Mouse (Mus musculus) megakaryocyte progenitor cell, adult 5-6 weeks (primary cell): ENCODE results near the gene Lsm10. TPM values are rescaled to one million over a fixed set of nuclear protein-coding genes. Genes with fewer than 3 reads are reported as not detected.
A peak's percentile ranks its signal among the peaks of the same experiment; 100 is the strongest.
"Not testable (repeated sequence)": the region's sequence is repeated elsewhere in the genome, so short reads cannot be mapped to it uniquely, and the experiment has no call there.

ENCODE experiments used
- ATAC-seq: replicated peaks from 2 replicates; pipeline ENCODE4 v1.8.0; 2016; ENCODE audit warnings: mild to moderate bottlenecking, moderate TSS enrichment, inconsistent platforms; ENCODE audit not compliant: poor library complexity
- total RNA-seq, 2 experiments: library from RNA; stranded (forward) in 1 of 2; stranded (reverse) in 1 of 2; fragments of 157-497, 149-512 nt in 1 of 2; fragments of 200-1000 nt in 1 of 2; gene quantifications; 2 replicates each; pipeline versions ENCODE4 v1.2.3 to v1.2.4; 2015 to 2017

Gene Lsm10
- total RNA-seq, 2 experiments from 2014 or later = 15.9 to 25.1 TPM

DNA sequence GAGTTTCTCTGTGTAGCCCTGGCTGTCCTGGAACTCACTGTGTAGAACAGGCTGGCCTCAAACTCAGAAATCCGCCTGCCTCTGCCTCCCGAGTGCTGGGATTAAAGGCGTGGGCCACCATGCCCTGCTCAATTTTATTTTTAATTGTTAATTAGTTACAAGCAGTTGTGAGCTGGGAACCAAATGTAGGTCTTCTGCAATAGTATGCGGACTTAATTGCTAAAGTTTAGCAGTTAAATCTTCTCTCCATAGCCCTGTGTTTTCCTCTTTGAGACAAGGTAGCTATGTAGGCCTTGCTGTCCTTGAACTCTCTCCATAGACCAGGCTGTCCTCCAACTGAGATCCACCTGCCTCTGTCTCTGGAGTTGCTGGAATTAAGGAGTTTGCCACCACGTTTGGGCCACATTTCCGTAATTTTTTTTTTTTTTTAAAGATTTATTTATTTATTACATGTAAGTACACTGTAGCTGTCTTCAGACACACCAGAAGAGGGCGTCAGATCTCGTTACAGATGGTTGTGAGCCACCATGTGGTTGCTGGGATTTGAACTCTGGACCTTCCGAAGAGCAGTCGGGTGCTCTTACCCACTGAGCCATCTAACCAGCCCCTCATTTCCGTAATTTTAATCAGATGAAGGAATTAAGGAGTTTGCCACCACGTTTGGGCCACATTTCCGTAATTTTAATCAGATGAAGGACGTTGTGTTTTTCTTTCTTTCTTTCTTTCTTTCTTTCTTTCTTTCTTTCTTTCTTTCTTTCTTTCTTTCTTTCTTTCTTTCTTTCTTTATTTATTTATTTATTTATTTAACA is 597 bp upstream of the Lsm10 start:
- not testable (repeated sequence) for ATAC-seq

GRCm38 (mm10) chr4:126097711-126098253 is 1.4 kb downstream of the Lsm10 start:
- ATAC-seq = no peak

- ATAC-seq = peak; percentile 17; the same call in 1 of the 2 replicates
These were observed 2.9 kb downstream of the Lsm10 start for GRCm38 (mm10) chr4:126099365-126099764.

GRCm38 (mm10) chr4:126100764-126101163 is 4.3 kb downstream of the Lsm10 start:
- no peak for ATAC-seq

DNA sequence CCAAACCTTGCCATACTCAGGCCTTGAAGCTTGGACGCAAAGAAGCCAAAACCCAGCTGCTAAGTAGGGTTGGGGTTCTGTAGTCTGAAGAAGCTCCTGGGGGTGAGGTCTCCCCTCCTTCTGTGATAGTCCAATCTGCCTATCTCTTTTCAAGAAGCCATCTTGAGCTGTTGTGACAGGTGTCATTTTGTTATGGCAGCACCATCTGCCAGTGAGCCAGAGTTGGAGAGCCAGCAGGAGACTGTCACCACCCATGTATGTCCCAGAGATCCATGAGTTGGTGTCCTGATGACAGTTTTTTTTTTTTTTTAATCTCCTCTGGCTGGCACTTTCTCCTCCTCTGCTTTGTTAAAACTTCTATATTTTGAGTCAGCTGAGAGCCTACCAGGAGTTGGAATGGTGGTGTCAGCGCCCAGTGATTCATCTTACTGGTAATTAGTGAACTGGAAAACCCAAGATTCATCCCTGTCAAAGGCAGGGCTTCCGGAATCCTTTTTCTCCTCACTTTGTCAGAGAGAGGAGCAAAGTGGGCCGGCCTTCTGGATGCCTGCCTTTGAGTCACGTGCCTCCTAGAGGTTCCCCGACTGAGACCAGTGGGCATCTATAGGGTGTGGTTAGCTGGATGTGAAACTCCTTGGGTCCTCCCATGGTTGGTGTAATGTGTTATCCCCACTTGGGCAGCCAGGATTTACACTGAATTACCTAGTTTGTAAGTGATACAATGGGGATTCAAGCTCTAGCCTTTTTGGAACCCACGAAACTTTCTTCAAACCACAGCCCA is 5.8 kb downstream of the Lsm10 start:
- no peak for ATAC-seq

DNA sequence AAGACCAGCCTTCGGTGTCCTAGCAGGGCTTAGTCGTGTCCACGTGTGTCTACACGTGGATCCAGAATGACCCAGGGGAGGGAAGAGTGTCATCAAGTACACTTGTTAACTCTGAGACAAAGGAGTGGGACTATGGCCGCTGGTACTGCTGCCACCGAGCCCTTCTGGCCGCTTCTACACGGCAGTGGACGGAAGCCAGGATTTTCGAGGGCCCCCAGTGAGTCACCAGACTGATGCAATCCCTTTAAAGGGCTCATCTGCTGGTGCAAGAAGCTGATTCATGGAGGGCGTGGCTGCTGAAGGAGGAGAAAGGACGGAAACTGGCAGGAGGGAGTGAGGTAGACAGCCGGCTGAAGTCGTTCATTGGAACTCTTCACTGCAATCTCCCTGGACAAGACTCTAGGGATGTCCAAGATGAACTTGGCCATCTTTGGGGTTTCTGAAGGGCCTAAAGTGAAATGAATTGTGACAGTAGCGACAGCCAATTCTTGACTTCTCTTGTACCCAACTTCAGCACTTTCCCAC is 6.7 kb downstream of the Lsm10 start:
- peak; percentile 80 for ATAC-seq

GRCm38 (mm10) chr4:126103590-126104068 is 7.2 kb downstream of the Lsm10 start, which contains the start of gene Stk40:
Gene Stk40 (plus strand): TSS chr4:126103957.
- ATAC-seq = peak; percentile 78

DNA sequence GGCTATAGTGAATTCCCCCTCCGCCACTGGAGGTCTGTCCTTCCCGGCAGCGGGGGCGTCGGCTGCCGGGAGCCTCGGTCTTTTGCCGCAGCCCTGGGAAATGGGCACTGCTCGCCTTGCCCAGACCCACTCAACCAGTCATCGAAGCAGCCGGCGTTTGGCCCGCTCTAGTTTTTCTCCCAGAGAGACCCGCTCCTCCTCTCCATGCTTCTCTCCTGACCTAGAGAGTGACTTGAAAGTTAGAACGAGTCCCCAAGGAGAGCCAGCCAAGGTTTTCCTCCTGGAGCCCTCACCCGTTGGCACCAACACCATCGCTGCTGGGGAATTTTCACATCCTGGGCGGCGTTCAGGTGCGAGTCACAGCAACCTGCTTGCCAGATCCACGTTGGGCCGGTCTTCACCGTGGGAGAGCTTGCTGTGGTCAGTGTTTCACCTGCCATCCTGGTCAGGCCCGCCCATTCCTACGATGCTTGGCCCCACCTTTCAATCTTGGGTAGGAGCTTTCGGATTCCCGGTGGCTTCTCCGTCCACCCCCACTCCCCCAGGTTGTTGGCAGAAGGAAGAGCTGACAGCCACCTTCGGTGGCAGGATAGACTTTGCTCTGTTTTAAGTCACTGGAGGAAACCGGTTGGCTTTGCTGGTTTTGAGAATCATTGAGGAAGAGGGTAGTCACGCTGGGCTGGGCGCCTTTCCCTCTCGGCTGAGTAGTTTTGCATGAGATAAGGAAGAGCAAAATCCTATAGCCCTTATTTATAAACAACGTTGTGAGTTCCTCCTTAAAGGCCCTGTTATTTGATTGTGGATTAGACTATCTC is 8.0 kb downstream of the Lsm10 start:
- no peak for ATAC-seq

- ATAC-seq = no peak
These were observed 8.8 kb downstream of the Lsm10 start for GRCm38 (mm10) chr4:126105131-126105783.

- ATAC-seq = no peak
These were observed 11.8 kb downstream of the Lsm10 start for GRCm38 (mm10) chr4:126108061-126108740.

GRCm38 (mm10) chr4:126109613-126110373 is 13.4 kb downstream of the Lsm10 start:
- no peak for ATAC-seq

DNA sequence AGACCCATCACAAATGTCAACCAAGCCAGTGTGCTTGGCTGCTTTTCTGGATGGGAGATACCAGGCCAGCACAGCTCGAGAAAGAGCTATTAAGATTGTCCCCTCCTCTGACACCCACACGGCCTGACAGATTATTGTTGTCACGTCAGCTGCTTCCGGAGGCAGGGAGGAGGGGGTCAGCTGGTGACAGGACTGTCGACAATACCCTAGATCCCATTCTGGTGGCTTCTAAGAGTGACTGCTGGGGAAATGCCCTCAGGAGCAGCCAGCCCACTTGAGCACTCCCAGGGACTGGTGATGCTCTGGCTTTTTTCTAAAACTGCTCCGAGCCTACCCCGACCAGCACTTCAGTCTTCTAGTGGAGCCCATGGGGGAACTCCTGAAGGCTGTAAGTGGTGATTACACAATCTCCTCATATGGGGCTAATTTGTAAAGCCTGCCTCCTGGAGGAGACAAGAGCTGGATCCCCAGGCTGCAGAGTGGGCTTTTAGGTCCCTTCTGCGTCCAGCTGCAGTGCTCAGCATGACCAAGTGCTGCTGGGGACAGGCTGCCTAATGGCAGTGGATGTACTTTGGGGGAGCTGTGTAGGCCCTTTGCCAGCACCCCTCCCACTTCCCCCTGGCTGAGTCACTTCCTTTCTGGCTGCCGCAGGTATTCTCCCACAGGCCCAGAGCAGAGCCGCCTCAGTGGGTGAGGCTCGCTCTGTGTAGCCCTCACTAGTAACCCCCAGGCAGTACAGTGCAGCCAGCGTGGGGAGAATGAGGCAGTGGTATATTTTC is 14.1 kb downstream of the Lsm10 start:
- peak; percentile 75 for ATAC-seq

DNA sequence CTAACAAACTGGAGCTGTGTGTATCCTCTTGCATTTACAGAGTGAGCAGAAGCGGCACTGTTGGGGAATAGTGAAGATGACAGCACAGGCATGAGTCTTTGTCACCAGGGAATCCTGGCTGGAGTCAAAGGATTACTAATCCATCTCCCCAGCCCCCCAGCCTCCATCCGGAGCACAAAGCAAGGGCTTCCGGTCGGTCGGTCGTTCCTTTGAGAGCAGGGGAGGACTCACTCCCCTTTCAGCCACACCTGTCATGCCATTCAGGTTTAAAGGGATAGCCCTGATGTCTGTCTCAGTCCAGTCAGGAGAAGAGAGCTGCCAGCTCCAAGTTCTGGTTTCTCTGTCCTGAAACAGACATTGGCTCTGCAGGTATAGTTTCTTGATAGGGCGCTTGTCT is 14.7 kb downstream of the Lsm10 start:
- ATAC-seq = no peak

DNA sequence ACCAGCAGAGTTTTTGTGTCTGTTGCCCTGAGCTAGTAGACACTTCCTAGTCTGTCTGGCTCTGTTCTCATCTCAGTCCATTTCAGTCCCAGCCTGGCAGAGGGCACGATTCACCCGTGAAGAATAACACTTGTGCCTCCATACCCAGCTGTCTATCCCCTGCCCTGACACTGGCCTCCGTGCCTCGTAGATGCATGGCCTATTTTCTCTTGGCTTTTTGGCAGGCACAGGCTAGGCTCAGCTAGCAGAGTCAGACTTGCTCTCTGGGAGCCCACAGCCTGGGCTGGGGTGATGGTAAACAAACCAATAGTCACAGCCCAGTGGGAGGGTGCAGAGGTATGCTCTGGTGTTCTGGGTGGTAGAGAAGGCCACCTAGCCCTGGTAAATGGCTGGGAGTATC is 16.8 kb downstream of the Lsm10 start:
- ATAC-seq = no peak

GRCm38 (mm10) chr4:126113943-126114342 is 17.5 kb downstream of the Lsm10 start:
- peak; percentile 59 for ATAC-seq

- no peak for ATAC-seq
These were observed 19.0 kb downstream of the Lsm10 start for GRCm38 (mm10) chr4:126115411-126115810.

DNA sequence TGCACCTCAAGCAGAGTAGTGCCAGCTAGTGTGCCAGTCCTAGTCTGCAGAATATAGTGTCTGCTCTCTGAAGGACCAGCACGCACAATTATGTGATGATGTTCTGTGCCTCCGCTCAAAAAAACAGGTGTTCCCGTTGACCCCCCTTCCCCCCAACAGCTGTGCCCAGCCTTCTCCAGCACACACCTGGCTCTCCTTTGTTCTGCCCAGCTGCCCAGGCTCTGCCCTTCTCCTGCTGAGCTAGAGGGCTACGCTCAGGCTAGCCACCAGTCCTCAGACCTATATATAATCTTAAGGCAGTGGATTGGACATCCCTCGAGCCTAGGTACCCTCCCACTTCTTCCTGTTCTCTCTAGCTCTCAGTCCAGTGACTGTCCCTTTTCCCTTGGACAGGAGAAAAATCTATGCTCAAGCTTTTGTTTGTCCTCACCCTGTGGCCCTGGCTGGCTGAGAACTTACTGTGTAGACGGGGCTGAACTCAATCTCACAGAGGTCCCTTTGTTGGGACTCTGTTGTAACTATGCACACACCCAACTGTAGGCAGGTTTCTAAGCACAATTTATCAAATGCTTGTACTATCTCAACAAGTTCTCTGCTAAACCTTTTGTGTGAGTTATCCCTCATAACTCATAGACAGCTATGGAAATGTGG is 19.6 kb downstream of the Lsm10 start:
- ATAC-seq = no peak
